Mouse (Mus musculus): Measurements from ENCODE around the gene Veph1. TPM values are rescaled to one million over a fixed set of nuclear protein-coding genes. Genes with fewer than 3 reads are reported as not detected.
"Not testable (repeated sequence)": the region's sequence is repeated elsewhere in the genome, so short reads cannot be mapped to it uniquely, and the experiment has no call there.

The Veph1 gene
- polyA plus RNA-seq, 1 experiment: not detected

DNA sequence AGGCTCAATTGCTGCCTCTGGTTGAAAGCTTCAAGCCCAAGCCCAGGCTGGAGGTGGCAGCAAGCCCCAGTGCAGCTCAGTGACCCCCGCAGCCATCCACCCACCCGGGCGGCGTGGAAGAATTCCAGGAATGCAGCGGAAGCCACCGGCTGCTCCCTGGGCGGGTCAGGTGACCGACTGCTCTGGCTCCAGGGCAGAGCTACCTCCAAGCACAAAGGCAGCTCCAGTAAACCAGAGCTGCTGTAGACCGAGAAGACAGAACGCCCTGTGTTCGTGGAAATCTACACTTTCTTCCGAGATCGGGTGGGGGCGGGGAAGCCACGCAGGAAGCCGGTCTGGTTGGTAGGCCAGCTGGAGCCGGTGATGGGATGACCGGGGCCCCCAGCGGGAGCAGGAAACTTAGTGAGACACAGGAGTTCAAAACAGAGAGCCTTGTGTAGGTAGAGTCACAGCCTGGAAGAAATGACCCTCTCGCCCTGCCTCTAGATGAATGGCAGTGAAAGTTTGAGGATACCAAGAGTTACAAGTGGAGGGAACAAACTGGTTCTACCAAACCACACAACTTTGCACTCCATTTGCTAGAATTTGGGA lies 4.2 kb downstream of the Veph1 start:
- 22% methylated on average over 20 of the region's 20 CpGs for whole genome bisulfite sequencing
- no peak overlapping the region for H3K27ac ChIP-seq (ENCODE audit: control insufficient read depth, insufficient read depth, low read length)
- H3K4me3 ChIP-seq (ENCODE audit: control insufficient read depth, insufficient read depth, low read length): no peak overlapping the region
- TF ChIP-seq CTCF (IDR thresholded peaks at IDR 0.05; ENCODE audit: borderline replicate concordance, control insufficient read depth, extremely low read depth, insufficient read depth, low read length, poor library complexity) (no peak), POLR2A (IDR thresholded peaks at IDR 0.05; ENCODE audit: control insufficient read depth, extremely low read depth, insufficient read depth, low read length, poor library complexity) (no peak)
- H3K4me1 ChIP-seq (replicated peaks; ENCODE audit: control insufficient read depth, insufficient read depth, low read length): no peaks in the 10 kb centered on the region
- DNase-seq: no peak
- H3K36me3 ChIP-seq (ENCODE audit: control insufficient read depth, insufficient read depth, low read length): no peaks in the 10 kb centered on the region
- H3K27me3 ChIP-seq (ENCODE audit: control insufficient read depth, insufficient read depth, low read length): no peaks in the 10 kb centered on the region

DNA sequence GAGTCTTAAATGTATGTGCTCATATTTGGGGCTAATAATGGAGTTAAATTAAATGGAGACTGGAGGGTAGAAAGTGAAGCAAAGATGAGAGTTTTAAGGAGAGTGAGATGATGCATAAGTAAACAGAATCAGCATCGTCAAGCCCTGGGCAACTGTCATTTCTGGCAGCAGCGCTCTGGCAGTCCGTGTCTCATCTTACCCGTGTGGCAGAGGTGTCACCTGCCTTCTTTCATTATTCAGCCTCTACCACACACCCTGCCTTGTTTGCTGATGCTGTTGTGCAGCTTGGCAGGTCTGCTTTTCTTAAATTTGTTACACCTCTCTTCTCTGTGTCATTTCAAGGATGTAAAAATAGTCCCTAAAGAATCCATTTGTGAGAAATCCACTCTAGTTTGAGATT lies 33.4 kb downstream of the Veph1 start:
- H3K27ac ChIP-seq (ENCODE audit: control insufficient read depth, insufficient read depth, low read length): no peak overlapping the region
- DNase-seq: no peak
- WGBS: 90% methylated on average over 4 of the region's 4 CpGs
- no peaks in the 10 kb centered on the region for H3K36me3 ChIP-seq (ENCODE audit: control insufficient read depth, insufficient read depth, low read length)
- no peaks in the 10 kb centered on the region for H3K4me1 ChIP-seq (replicated peaks; ENCODE audit: control insufficient read depth, insufficient read depth, low read length)
- TF ChIP-seq CTCF (IDR thresholded peaks at IDR 0.05; ENCODE audit: borderline replicate concordance, control insufficient read depth, extremely low read depth, insufficient read depth, low read length, poor library complexity) (no peak), POLR2A (IDR thresholded peaks at IDR 0.05; ENCODE audit: control insufficient read depth, extremely low read depth, insufficient read depth, low read length, poor library complexity) (no peak)
- no peak overlapping the region for H3K4me3 ChIP-seq (ENCODE audit: control insufficient read depth, insufficient read depth, low read length)
- no peaks in the 10 kb centered on the region for H3K27me3 ChIP-seq (ENCODE audit: control insufficient read depth, insufficient read depth, low read length)

- 46% methylated on average over 5 of the region's 5 CpGs for WGBS
- no peak for DNase-seq
- no peak for TF ChIP-seq CTCF (IDR thresholded peaks at IDR 0.05; ENCODE audit: borderline replicate concordance, control insufficient read depth, extremely low read depth, insufficient read depth, low read length, poor library complexity)
- no peak overlapping the region for H3K4me3 ChIP-seq (ENCODE audit: control insufficient read depth, insufficient read depth, low read length)
- no peaks in the 10 kb centered on the region for H3K27me3 ChIP-seq (ENCODE audit: control insufficient read depth, insufficient read depth, low read length)
- H3K27ac ChIP-seq (ENCODE audit: control insufficient read depth, insufficient read depth, low read length): no peak overlapping the region
- H3K4me1 ChIP-seq (replicated peaks; ENCODE audit: control insufficient read depth, insufficient read depth, low read length): no peaks in the 10 kb centered on the region
- no peaks in the 10 kb centered on the region for H3K36me3 ChIP-seq (ENCODE audit: control insufficient read depth, insufficient read depth, low read length)
Observed at GRCm38 (mm10) chr3:66262319-66262718, 34.3 kb downstream of the Veph1 start.

DNA sequence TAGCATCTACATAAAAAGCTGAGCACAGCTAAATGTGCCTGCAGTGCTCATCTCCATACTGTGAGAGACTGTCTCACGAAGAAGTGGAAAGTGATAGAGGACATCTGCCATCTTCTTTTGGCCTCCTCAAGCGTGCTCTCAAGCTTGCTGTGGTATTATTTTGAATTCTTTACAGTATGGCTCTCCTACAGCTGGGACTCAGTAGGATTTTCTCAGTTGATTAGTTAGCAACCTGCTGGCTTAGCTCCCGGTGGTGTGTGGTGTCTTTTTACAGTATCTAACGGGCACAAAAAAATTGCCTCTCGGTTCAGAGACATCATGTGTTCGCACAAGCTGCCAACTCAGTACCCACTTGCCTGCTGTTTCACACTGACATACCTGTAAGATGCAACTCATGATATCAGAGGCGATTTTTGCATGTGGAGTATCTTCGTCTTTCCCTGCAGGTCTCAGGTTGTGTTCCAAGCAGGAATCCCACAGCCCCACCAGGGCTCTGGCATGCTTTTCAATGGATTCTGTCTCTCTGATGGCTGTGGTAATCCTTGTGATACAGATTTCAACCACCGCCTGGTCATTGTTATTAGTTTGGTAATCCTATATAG lies 42.0 kb downstream of the Veph1 start:
- no peak for TF ChIP-seq POLR2A (IDR thresholded peaks at IDR 0.05; ENCODE audit: control insufficient read depth, extremely low read depth, insufficient read depth, low read length, poor library complexity)
- no peak for TF ChIP-seq CTCF (IDR thresholded peaks at IDR 0.05; ENCODE audit: borderline replicate concordance, control insufficient read depth, extremely low read depth, insufficient read depth, low read length, poor library complexity)
- DNase-seq: no peak
- no peak overlapping the region for H3K4me3 ChIP-seq (ENCODE audit: control insufficient read depth, insufficient read depth, low read length)
- no peaks in the 10 kb centered on the region for H3K36me3 ChIP-seq (ENCODE audit: control insufficient read depth, insufficient read depth, low read length)
- 94% methylated on average over 9 of the region's 9 CpGs for WGBS
- no peaks in the 10 kb centered on the region for H3K4me1 ChIP-seq (replicated peaks; ENCODE audit: control insufficient read depth, insufficient read depth, low read length)
- H3K27ac ChIP-seq (ENCODE audit: control insufficient read depth, insufficient read depth, low read length): no peak overlapping the region
- H3K27me3 ChIP-seq (ENCODE audit: control insufficient read depth, insufficient read depth, low read length): no peaks in the 10 kb centered on the region

DNA sequence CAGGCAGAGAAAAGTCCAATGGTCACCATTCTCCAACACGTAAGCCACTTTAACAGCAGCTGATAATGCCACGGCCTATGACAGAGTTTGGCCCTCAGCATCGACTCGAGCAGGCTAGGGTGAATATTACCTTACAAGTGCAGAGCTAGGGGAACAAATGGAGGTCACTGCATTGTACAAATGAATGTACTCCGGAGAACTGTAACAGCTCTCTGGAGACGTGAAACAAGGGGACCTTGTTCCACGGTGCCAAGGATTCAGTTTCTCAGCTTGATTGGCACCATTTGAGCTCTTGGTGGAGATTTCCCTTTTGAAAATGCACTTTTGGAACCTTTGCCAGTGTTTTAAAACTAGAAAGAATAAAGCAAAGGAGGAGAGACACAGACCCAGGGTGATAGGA lies 44.8 kb downstream of the Veph1 start:
- no peaks in the 10 kb centered on the region for H3K27me3 ChIP-seq (ENCODE audit: control insufficient read depth, insufficient read depth, low read length)
- DNase-seq: no peak
- no peaks in the 10 kb centered on the region for H3K4me1 ChIP-seq (replicated peaks; ENCODE audit: control insufficient read depth, insufficient read depth, low read length)
- TF ChIP-seq CTCF (IDR thresholded peaks at IDR 0.05; ENCODE audit: borderline replicate concordance, control insufficient read depth, extremely low read depth, insufficient read depth, low read length, poor library complexity) (no peak), POLR2A (IDR thresholded peaks at IDR 0.05; ENCODE audit: control insufficient read depth, extremely low read depth, insufficient read depth, low read length, poor library complexity) (no peak)
- H3K27ac ChIP-seq (ENCODE audit: control insufficient read depth, insufficient read depth, low read length): no peak overlapping the region
- WGBS: 94% methylated on average over 7 of the region's 7 CpGs
- no peak overlapping the region for H3K4me3 ChIP-seq (ENCODE audit: control insufficient read depth, insufficient read depth, low read length)
- H3K36me3 ChIP-seq (ENCODE audit: control insufficient read depth, insufficient read depth, low read length): no peaks in the 10 kb centered on the region

DNA sequence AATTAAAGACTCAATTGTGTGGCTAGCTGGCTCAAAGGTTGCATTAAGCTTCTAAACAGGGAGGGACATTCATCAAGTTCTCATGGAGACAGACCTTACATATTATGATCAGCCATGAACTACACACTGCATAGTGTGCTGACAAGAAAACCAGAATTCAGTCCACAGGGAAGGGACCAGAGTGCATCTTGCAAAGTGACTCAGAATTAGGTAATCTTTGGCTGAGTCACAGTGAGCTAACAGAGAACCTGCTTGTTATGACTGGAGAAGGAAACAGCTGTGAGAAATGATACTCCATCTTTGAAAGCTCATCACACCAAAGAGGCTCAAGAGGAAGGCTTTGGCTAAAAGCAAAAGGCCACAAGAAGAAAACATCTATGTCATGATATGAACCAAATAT lies 56.2 kb downstream of the Veph1 start:
- no peaks in the 10 kb centered on the region for H3K27me3 ChIP-seq (ENCODE audit: control insufficient read depth, insufficient read depth, low read length)
- no peaks in the 10 kb centered on the region for H3K36me3 ChIP-seq (ENCODE audit: control insufficient read depth, insufficient read depth, low read length)

DNA sequence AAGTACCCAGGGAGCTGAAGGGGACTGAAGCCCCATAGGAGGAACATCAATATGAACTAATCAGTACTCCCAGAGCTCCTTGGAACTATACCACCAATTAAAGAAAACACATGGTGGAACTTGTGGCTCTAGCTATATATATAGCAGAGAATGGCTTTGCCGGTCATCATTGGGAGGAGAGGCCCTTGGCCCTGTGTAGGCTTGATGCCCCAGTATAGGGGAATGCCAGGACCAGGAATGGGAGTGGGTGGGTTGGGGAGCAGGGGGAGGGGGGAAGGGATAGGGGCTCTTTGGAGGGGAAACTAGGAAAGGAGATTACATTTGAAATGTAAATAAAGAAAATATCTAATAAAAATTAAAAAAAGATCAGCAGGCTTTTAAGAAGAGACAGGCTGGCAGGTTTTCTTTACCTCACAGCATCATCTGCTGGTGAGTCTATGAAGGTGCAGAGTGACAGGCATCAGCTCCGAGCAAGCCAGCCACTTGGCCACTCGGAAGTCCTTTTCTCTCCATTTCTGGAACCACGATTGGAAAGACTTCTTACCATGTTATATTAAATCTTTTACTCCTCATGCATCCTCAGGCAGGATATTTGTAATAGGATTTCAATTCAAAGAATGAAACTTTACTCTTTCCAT lies 60.3 kb downstream of the Veph1 start:
- 60% methylated on average over 4 of the region's 4 CpGs for WGBS
- H3K4me1 ChIP-seq (replicated peaks; ENCODE audit: control insufficient read depth, insufficient read depth, low read length); H3K27me3 ChIP-seq (ENCODE audit: control insufficient read depth, insufficient read depth, low read length); DNase-seq; H3K36me3 ChIP-seq (ENCODE audit: control insufficient read depth, insufficient read depth, low read length); H3K27ac ChIP-seq (ENCODE audit: control insufficient read depth, insufficient read depth, low read length); H3K4me3 ChIP-seq (ENCODE audit: control insufficient read depth, insufficient read depth, low read length): not testable (repeated sequence)

More for the DNA sequence above, 56.2 kb downstream of the Veph1 start:
- no peak for DNase-seq
- Histone ChIP-seq H3K4me1 (replicated peaks; ENCODE audit: control insufficient read depth, insufficient read depth, low read length) (no peaks in the 10 kb centered on the region), H3K4me3 (ENCODE audit: control insufficient read depth, insufficient read depth, low read length) (no peak overlapping the region), H3K27ac (ENCODE audit: control insufficient read depth, insufficient read depth, low read length) (no peak overlapping the region)
- TF ChIP-seq CTCF (IDR thresholded peaks at IDR 0.05; ENCODE audit: borderline replicate concordance, control insufficient read depth, extremely low read depth, insufficient read depth, low read length, poor library complexity) (no peak), POLR2A (IDR thresholded peaks at IDR 0.05; ENCODE audit: control insufficient read depth, extremely low read depth, insufficient read depth, low read length, poor library complexity) (no peak)
